Mouse (Mus musculus) small intestine, adult 2 months (tissue): Measurements from ENCODE around the gene Scube3. TPM values are rescaled to one million over a fixed set of nuclear protein-coding genes. Genes with fewer than 3 reads are reported as not detected.
A peak's percentile ranks its signal among the peaks of the same experiment; 100 is the strongest.

Experiments
- H3K27ac ChIP-seq: fragments of 200-500 bp; 2 replicates; pipeline ENCODE4 v1.5.1; 2012; ENCODE audit warnings: low read depth, low read length, control low read depth, inconsistent platforms; ENCODE audit not compliant: insufficient read depth
- H3K27me3 ChIP-seq: fragments of 200-500 bp; 2 replicates; pipeline ENCODE4 v1.6.1; 2012; ENCODE audit warnings: mild to moderate bottlenecking, moderate library complexity, low read length, inconsistent platforms; ENCODE audit not compliant: control insufficient read depth, insufficient read depth
- H3K36me3 ChIP-seq: fragments of 200-500 bp; 2 replicates; pipeline ENCODE4 v1.6.1; 2012; ENCODE audit warnings: mild to moderate bottlenecking, low read length, control low read depth, inconsistent platforms; ENCODE audit not compliant: control insufficient read depth, insufficient read depth
- H3K4me1 ChIP-seq: fragments of 200-500 bp; 2 replicates; pipeline ENCODE4 v1.6.1; 2012; ENCODE audit warnings: low read length, inconsistent platforms, mixed read lengths; ENCODE audit not compliant: control insufficient read depth, insufficient read depth, insufficient read length
- H3K4me3 ChIP-seq: fragments of 200-500 bp; 2 replicates; pipeline ENCODE4 v1.5.1; 2012; ENCODE audit warnings: low read depth, mild to moderate bottlenecking, control low read depth, inconsistent platforms, low read length, moderate library complexity
- CTCF ChIP-seq: fragments of 200-500 bp; IDR thresholded peaks from 2 replicates; pipeline ENCODE4 v1.5.1; 2012; ENCODE audit warnings: low read depth, mild to moderate bottlenecking, control low read depth, inconsistent platforms, low read length, moderate library complexity, mixed read lengths; ENCODE audit not compliant: insufficient replicate concordance, insufficient read length; ENCODE audit errors: extremely low read depth
- POLR2A ChIP-seq: fragments of 200-500 bp; IDR thresholded peaks from 2 replicates; pipeline ENCODE4 v1.6.1; 2012; ENCODE audit warnings: low read depth, mild to moderate bottlenecking, control low read depth, inconsistent platforms, low read length, moderate library complexity
- WGBS: fragments of 180-500 bp; shearing (Covaris S2); methylation state at CpG from one replicate; pipeline ENCODE4 v1.1.7; 2018; 5-methylcytosine and 5-hydroxymethylcytosine counted together
- polyA plus RNA-seq: library from polyadenylated mRNA; depleted of rRNA; stranded (reverse); fragments of >200 nt; gene quantifications from 2 replicates; pipeline ENCODE4 v1.2.3, GENCODE M21; 2012; rRNA removed

Scube3 gene
- polyA plus RNA-seq, result 0.34 and 1.2 TPM in 2 replicates

- Histone ChIP-seq H3K27ac (no peak within 1 kb of the TSS), H3K27me3 (peaks cover 39% of the 10 kb centered on the region), H3K36me3 (no peaks in the 10 kb centered on the region), H3K4me3 (peak within 1 kb of the TSS; percentile 54), H3K4me1 (0 out of 2 replicates have a peak, but pooled peaks cover 4% of the 10 kb centered on the region)
- WGBS, result 1% methylated on average over 92 of the region's 97 CpGs
- TF ChIP-seq POLR2A (no peak), CTCF (no peak)
Measured at GRCm38 (mm10) chr17:28141771-28142699, at the start of gene Scube3. Gene Scube3, plus strand, starts transcription at chr17:28142141.

DNA sequence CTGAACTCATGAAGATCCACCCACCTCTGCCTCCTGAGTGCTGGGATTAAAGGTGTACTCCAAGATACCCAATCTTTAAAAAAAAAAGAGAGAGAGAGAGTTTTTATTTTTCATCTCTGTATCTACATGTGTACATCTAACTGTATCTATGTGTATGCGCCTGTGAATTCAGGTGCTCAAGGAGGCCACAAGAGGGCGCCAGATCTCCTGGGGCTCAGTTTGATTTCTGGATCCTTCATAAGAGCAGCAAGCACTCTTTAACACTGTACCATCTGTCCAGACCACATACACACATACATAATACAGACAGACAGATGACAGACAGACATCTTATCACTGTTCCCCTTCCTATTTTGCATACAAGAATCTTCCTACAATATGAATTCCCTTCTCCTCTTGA, 49.6 kb upstream of the Scube3 start:
- H3K36me3 ChIP-seq, result no peaks in the 10 kb centered on the region
- no peak overlapping the region for H3K4me3 ChIP-seq
- no peaks in the 10 kb centered on the region for H3K4me1 ChIP-seq
- H3K27me3 ChIP-seq, result no peaks in the 10 kb centered on the region
- 93% methylated on average over 2 of the region's 2 CpGs for WGBS
- no peak overlapping the region for H3K27ac ChIP-seq
- TF ChIP-seq CTCF, result peak; percentile 49; the same call in 1 of the 2 replicates
- TF ChIP-seq POLR2A, result no peak

GRCm38 (mm10) chr17:28093837-28094236, 48.1 kb upstream of the Scube3 start:
- WGBS, result 80% methylated on average over 3 of the region's 3 CpGs
- no peaks in the 10 kb centered on the region for H3K4me1 ChIP-seq
- no peak overlapping the region for H3K4me3 ChIP-seq
- no peaks in the 10 kb centered on the region for H3K36me3 ChIP-seq
- no peaks in the 10 kb centered on the region for H3K27me3 ChIP-seq
- TF ChIP-seq POLR2A (no peak), CTCF (no peak)
- no peak overlapping the region for H3K27ac ChIP-seq

DNA sequence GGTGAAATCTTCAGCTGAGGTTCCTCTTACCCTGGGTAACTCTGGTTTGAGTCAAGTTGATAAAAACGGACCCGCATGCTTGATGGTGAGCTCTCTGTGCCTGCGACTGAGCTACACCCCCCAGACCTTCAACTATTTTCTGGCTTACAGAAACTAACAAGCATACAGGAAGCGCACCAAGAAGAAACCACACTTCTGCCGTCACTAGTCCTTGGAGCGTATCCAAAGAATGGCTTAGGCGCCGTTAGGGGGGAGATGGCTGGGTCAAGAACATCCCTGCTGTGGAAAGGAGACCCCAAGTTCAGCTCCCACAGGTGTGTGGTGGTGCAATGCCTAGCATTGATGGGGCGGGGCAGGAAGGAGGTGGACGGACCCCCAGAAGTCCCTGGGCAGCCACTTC, 45.5 kb upstream of the Scube3 start:
- 76% methylated on average over 10 of the region's 10 CpGs for WGBS
- TF ChIP-seq CTCF (no peak), POLR2A (no peak)

GRCm38 (mm10) chr17:28097308-28097707, 44.6 kb upstream of the Scube3 start:
- H3K27me3 ChIP-seq, result no peaks in the 10 kb centered on the region
- 75% methylated on average over 13 of the region's 13 CpGs for WGBS
- H3K36me3 ChIP-seq, result no peaks in the 10 kb centered on the region
- no peak overlapping the region for H3K4me3 ChIP-seq
- H3K4me1 ChIP-seq, result no peaks in the 10 kb centered on the region
- H3K27ac ChIP-seq, result no peak overlapping the region
- no peak for TF ChIP-seq POLR2A
- TF ChIP-seq CTCF, result no peak

More for the DNA sequence above, 45.5 kb upstream of the Scube3 start:
- no peaks in the 10 kb centered on the region for H3K27me3 ChIP-seq
- no peak overlapping the region for H3K27ac ChIP-seq
- H3K4me1 ChIP-seq, result no peaks in the 10 kb centered on the region
- H3K36me3 ChIP-seq, result no peaks in the 10 kb centered on the region
- no peak overlapping the region for H3K4me3 ChIP-seq

GRCm38 (mm10) chr17:28099086-28099485, 42.9 kb upstream of the Scube3 start:
- no peak overlapping the region for H3K4me3 ChIP-seq
- TF ChIP-seq POLR2A (no peak), CTCF (no peak)
- H3K36me3 ChIP-seq, result no peaks in the 10 kb centered on the region
- no peaks in the 10 kb centered on the region for H3K27me3 ChIP-seq
- no peak overlapping the region for H3K27ac ChIP-seq
- 61% methylated on average over 3 of the region's 3 CpGs for WGBS
- H3K4me1 ChIP-seq, result no peaks in the 10 kb centered on the region

DNA sequence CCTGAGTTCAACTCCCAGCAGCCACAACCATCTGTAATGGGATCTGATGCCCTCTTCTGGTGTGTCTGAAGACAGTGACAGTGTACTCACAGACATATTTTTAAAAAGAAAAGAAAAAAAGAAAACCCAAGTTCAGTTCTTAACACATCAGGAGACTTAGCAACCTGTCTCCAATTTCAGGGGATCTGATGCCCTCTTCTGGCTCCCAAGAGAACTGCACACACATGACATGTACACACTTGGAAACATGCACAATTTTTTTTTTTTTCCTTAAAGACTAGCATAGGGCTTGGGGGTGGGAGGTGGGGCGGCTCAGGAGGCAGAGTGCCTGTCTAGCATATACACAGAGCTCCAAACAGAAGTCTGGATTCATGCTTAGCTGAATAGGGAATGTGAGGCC, 41.3 kb upstream of the Scube3 start:
- Histone ChIP-seq H3K4me3 (no peak overlapping the region), H3K36me3 (no peaks in the 10 kb centered on the region), H3K27me3 (no peaks in the 10 kb centered on the region), H3K27ac (no peak overlapping the region), H3K4me1 (no peaks in the 10 kb centered on the region)
- WGBS, result 95% methylated on average over 1 of the region's 1 CpGs
- TF ChIP-seq CTCF (no peak), POLR2A (no peak)
